Mouse (Mus musculus) adipocyte (in vitro differentiated cells): ENCODE results near the gene Smap2.
"Not testable (repeated sequence)": the region's sequence is repeated elsewhere in the genome, so short reads cannot be mapped to it uniquely, and the experiment has no call there.

Source experiments
- DNase-seq: peaks from one replicate; pipeline ENCODE4 v3.0.0-alpha.2; 2016; ENCODE audit warnings: low spot score

Gene Smap2

DNA sequence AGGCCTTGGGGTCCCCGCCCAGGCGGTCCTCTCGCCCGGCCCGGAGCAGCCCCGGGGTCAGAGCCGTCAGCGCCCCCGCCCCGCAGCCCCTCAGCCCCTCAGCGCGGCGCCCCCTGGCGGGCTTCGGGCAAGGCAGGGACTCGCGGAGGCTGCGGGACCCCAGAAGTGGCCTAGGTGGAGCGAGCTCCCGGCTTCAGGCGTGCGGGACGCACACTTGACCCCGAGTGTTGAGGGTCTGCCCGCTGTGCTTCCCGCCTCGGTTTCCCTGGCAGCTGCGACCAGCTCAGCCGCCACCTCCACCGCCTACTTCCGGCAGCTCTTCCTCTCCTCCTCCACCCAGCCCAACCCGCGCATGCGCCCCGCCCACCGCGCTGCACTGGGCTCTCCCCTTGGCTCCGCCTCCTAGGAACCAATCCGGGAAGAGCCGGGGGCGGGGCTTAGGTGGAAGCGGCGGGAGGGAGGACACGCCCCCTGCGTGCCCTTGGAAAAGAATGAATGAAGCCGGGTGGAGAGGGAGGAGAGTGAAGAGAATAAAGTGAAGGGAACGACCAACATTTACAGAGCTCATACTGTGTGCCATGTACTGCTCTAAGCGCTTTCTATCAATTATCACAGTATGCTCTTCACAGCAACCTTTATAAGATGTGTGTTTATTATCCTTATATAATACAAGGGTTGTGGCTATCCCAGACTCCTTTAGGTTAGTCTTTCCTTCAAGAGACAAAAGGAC, at the start of gene Smap2:
Gene Smap2 (minus strand): TSS at position 320 of the 730 bp plus-strand sequence.
- DNase-seq = peak; percentile 98

DNA sequence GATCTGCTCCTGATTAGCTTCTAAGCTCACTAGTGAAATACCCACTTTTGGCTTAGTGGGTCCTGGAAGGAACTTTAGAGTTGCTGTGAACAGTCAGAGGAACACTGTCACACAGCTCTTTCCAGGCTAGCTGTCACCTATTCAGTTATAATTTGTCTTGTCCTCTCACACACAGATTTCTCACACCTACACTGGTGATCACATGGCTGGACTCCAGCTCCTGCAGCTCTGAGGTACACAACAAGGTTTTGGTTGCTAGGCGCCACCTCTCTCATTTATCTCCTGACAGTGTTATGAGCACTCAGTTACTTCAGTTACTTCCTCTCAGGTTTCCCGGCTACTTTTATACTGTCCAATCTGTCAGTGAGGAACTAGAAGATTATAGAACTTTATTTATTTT, 48.3 kb upstream of the Smap2 start:
- no peak for DNase-seq

DNA sequence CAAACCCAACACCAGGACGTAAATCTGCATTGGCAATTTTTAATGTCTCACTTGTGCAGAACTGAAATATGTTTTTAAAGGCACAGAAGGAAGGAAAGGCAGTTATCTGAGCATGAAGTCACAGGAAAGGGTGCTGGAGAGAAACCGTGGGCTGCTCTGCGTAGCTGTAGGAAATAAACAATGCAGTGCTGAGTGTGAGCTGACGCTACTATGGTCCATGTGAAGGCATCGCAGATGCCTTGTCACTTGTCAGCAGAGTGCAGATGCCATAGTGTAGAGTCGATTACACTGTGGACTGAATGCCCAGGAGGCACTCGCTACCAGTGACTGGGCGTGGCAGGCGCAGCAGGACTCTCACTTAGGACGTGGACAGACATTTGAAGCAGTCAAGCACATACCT, 42.2 kb upstream of the Smap2 start:
- DNase-seq = not testable (repeated sequence)

DNA sequence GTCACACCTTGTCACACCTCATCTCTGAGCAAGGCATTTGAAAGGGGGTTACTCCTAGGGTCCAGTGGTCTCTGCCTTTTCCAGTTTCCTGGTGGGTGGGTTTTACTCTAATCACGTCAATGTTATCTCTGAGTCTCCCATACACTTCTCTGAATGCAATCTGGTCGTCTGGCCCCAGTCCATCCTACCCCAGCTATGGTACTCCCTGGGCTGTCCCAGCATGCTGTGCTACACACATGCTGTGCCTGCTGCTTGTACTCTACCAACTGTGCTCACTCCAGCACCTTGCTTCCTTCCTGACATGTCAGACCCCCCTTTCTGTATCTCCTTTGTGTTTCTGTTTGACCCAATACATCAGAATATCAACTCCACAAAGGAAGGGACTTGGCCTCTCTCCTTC, 40.0 kb upstream of the Smap2 start:
- DNase-seq = no peak

DNA sequence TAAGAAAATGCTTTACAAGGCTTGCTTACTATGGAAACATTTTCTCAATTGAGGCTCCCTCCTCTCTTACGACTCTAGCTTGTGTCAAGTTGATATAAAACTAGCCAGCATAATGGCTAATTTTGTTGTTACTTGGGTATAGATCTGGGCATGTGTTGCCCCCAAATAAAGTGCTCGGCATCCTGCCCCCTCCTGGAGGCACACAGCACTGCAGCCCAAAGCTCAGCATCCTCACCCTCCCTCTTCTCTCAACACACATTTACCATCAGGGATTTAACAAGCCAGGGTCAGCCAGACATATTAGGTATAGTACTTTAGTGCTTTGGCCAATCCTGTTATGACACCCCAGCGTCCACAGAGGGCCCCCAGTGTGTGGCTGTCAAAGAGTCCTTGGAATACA, 39.3 kb upstream of the Smap2 start:
- no peak for DNase-seq

DNA sequence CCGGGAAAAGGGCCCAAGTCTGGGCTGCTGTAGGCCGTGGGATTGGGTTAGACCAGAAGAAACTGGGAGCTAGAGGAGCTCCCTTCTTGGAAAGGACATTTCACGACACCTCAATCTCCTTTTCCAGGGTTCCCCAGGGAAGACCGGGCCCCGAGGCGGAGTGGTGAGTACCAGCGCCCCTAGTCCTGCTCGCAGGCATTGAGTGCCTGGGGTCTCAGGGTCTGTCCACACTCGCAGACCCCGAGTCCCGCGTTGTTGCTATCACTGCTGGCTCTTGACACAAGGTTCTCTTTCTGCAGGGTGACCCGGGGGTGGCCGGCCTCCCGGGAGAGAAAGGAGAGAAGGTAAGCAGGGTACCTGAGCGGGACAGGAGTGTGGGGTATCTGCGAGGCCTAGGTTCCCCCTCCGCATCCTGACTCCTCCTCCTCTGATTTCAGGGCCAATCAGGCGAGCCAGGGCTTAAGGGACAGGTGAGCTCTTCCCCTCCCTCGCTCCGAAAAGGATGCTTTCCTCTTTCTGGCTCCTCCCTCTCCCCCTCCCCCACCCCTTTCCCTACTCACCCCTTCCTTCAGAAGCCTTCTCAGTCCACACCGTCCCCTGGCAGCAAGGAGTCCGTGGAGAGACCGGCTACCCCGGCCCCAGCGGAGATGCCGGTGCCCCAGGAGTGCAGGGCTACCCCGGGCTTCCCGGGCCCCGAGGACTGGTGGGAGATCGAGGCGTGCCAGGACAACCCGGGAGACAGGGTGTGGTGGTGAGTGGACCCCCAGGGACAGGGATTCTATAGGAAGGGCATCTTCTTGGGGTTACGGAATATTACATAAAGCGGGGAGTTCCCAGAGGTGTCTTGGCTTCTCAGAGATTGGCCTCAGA, 35.6 kb upstream of the Smap2 start:
- no peak for DNase-seq

DNA sequence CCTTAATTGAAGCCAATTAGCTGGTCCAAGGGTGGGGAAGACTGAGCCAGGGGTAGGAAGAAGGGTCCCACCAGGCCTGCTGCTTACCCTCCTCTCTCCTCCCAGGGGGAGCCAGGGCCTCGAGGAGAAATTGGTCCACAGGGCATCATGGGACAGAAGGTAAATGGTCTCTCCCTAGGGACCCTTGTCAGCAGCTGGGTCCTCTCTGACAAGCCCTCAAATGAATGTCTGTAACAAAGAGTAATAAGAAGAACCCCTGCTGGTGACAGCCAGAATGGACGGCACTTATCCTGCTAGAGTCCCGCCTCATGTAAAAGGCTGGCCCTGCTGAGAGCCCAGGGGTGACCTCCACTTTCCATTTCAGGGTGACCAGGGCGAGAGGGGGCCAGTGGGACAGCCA, 34.8 kb upstream of the Smap2 start:
- DNase-seq = no peak

DNA sequence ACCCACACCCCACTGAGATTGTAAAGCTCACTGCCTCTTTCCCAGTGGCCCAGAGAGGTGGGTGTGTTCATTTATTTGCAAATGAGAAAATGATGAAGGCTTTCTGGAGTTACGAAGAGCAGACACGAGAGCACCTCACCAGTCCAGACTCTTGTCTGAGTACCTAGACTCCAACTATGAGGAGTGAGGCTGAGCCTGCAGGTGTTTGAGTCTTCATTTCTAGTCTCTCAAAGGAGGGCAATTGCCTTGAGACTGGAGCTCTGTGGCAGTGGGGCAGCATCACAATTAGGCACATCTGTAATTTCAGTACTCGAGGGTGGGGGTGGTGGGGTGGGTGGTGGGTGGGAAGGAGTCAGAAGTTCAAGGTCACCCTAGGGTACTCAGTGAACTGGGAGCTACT, 25.9 kb upstream of the Smap2 start:
- DNase-seq = no peak

DNA sequence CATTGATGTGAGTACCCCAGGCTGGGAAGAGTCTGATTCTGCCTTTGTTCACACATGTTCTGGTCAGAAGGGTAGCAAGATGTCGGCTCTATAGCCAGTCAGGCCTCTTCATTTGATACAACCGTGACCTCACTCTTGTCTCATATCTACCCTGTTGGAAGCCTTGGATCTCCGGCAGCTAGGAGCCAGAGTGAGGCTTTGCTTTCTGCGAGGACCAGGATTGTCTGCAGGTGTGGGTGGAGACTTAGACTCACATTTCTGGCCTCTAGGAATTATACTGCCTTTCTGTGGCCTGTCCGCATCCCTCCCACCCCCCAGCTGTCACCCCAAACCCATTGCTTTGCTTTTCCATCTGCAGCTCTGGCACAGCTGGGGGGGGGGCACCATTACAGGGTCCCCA, 25.4 kb upstream of the Smap2 start:
- DNase-seq = no peak

DNA sequence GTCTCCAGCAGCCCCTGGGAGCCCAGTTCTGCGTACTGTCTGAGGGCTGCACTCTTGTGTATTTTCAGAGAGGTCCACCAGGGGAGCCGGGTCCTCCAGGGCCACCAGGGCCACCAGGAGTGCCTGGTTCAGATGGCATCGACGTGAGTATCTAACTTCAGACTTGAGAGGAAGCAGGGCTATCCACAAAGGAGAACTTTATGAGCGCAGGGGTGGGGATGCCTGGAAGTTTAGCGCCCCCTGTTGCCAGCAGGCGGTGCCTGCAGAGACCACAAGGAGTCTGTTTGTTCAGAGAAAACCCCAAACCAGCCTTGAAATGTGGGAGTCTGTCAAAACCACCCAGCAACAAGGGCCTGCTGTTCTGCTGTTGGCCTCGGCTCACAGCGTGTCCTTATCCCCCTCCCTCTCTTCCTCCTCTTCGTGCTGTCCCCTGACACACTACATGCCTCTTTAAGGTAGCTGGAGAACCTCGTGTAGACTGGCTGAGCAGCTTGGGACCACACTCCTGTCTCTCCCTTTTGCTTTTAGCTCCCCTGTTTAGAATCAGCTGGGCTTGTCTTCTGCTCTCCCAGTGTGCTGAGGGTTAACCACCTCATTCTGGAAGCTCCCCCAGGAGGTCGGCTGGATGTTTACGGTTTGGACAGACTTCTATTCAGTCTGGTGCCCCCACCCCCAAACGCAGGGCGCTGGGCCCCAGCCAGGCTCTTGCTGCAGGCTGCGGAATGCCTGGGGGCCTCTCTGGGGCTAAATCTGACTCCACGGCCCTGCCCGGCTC, 24.0 kb upstream of the Smap2 start:
- peak; percentile 25 for DNase-seq

DNA sequence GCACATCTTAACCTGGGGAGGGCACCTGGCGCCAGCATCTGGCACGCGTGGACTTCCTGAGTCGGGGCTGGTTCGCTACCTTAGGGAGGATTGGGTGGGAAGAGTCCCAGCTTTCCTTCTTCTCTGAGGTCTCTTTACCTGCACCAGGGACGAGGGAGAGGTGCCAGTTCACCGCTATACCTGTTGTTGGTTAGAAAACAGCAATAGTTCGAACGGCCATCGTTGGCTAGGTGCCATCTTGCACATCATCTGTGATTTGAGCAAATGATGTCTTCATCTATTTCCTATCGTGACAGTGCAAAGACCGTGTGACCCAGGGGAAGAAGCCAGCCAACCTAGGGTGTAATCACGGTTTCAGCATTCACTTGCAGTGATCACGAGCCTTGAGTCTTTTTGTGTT, 23.3 kb upstream of the Smap2 start:
- no peak for DNase-seq

DNA sequence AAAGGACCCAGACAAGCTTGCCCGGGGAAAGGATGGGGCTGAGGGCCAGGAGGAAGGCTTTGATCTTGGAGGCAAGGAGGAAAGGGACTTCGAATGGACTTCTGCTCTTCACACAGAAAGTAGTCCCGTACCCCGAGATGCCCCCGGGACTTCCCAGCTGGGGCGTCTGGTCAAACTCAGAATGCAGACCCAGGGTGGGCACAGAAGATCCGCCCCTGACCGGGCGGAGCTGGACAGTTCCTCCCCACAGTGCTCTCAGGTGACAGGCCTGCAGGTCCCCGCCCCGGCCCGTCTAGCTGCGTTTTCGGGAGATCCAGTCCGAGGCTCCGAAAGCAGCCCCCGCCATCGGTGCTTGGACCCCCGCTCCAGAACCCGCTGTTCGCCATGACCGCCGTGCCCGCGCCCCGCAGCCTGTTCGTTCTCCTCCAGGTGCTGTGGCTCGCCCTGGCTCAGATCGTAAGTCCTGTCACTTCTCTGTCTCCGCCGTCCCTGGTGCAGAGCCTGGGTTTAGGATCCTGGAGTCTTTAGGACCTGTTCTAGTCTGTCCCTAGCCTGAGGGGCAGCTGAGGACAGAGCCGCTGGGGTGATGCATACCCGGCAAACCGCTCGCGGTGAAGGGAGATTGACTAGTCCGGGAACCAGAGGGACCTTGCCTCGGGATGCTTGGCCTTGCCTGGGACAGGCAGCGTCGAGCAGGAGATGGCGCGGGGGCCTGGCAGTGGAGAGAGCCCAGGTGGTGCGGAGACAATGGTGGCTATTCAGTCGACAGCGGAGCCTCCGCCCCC, 22.5 kb upstream of the Smap2 start, which contains the start of gene Col9a2:
Gene Col9a2 (plus strand): TSS at position 55 of the 785 bp plus-strand sequence.
- DNase-seq = no peak

DNA sequence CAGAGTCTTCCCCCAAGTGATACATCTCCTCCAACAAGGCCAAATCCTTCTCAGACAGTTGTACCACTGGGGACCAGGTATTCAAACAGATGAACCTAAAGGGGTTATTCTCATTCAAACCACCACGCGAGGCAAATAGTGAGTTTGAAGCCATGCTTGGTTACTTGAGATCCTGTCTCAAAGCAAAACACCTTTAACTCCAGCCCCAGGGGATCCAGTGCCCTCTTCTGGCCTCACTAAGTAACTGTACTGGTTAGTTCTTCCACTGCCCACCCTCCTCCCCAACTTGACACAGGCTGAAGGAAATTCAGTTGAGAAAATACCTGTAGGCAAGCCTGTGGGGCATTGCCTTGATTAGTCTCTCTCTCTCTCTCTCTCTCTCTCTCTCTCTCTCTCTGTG, 16.0 kb upstream of the Smap2 start:
- no peak for DNase-seq

DNA sequence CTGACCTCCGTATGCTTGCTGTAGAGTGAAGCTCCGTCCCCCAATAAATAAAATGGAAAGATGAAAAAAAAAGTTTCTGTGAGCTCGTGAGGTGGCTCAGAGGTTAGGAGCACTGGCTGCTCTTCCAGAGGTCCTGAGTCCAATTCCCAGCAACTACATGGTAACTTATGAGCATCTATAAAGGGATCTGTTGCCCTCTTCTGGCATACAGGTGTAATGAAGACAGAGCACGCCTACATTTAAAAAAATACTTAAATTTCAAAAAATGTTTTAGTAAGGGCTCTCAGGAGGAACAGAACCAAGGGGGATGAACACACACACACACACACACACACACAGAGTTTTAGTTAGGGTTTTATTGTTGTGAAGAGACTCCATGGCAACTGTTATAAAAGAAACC, 14.4 kb upstream of the Smap2 start:
- DNase-seq = no peak

DNA sequence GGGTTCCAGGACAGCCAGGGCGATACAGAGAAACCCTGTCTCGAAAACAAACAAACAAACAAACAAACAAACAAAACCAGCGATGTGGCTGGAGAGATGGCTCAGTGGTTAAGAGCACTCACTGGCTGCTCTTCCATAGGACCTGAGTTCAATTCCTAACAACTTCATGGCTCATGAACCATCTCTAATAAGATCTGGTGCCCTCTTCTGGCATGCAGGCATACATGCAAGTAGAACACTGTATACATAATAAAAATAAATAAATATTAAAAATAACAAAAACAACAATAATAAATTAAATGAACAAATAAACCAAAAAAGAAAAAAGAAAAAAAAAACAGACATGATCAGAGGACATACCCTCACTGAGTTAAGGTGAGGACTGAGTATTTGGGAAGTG, 12.6 kb upstream of the Smap2 start:
- no peak for DNase-seq

DNA sequence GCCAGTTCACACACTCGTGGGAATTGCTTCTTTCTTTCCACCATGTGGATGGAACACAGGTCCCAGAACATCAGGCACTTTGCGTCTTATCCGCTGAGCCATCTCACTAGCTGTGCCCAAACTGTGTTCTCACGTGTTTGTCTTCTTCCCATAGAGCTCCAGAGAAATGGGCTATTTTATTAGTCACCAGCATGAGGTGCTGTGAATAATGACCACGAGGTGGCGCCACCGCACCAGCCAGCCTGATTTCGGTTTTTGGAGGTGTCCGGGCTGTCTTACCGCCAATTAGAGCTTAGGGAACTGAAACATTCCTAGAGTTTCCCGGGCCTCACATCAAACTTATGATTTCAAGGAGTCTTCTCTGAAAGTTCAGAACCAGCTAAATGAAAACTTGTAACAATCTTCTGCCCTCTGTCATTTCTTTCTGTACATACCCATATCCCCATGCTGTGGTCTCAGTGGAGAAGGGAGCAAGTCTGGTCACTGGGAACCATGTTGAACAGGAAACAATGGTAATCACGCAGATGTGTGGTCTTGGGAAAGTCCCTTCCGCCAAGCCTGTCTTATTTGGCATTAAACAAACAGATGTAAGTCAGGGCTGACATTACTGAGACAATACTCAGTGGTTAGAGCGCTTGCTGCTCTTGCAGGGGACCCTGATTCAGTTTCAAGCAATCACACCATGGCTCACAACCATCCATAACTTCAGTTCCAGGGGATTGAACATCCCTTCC, 11.8 kb upstream of the Smap2 start:
- peak; percentile 43 for DNase-seq

DNA sequence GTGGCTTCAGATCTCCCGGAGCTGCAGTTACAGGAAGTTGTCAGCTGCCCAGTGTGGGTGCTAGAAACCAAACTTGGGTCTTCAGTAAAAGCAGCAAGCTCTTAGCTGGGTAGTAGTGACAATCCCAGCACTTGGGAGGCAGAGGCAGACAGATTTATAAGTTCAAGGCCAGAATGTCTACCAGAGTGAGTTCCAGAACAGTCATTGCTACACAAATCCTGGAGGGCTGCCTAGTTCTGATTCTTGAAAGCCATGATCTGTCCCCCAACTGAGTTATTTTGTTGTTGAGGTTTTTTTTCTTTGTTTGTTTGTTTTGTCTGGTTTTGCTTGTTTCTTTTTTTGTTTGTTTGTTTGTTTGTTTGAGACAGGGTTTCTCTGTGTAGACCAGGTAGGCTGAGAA, 11.1 kb upstream of the Smap2 start:
- peak; percentile 40 for DNase-seq

DNA sequence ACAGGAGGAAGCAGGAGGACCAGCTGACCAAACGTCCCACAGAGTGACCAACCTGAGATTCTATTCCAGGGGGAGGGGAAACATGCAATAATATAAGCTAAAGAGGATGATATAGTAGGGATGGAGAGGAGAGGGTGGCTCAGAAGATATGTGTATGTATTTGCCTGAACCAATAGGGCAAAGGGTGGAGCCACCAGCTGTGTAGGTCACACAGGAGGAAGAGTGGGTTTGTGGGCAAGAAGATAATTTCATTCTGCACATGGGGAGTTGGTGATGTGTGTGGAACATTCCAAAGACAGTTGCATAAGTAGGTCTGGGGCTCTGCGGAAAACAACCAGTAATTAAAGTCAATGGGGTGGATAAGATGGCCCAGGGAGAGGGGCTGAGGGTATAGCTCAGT, 8.6 kb upstream of the Smap2 start:
- no peak for DNase-seq

DNA sequence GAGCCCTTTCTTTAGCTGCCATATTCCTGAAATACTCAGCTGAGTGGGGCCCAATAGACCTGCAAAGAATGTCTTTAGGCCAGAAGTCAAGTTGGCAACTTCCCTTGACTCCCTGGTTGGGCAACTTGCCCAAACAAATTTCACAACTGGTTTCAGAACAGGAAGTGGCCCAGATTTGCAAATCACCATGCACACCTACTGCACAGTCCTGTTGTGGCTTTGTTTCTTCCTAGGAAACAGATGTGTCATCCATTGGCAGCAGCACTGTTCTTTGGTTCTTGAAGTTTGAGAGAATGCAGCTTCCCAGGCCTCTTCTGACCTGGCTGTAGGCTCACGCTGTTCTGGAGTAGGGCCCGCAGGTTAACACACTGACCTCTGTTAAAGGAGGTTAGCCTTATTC, 6.9 kb upstream of the Smap2 start:
- peak; percentile 85 for DNase-seq

DNA sequence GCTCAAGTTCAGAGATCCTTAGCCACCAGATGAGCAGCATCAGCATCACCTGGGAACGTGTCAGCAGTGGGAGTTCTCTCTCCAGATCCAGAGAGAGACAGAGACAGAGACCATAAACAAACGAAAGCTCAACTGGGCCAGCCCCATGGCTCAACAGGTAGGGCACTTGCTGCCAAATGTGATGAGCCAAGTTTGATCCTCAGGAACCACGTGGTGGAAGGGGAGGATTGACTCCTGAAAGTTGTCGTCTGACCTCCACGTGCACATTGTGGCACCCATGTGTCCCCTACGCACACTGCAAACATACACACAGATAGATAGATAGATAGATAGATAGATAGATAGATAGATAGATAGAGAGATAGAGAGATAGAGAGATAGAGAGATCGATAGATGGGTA, 6.4 kb upstream of the Smap2 start:
- DNase-seq = no peak

DNA sequence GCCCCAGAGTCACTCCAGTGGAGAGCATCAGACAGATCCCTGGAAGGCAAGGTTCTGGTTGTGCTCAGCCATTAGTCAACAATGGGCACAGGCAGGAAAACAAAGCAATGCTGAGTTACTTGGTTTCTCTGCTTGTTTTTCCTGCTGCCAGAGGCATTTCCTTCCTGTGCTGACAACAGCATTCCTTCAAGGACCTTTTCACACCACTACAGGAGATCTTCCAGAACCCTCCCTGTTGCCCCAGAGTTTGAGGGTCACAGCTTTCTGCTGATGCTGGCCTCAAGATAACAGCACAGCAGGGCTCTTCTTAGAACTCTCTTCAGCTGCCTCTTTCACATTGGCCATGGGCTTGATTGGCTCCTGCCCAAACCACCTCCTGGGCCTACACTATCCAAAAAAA, 4.9 kb upstream of the Smap2 start:
- DNase-seq = no peak
